Mouse (Mus musculus) neural tube, embryonic 15.5 days (tissue): ENCODE results near the gene Sema3d. TPM values are rescaled to one million over a fixed set of nuclear protein-coding genes. Genes with fewer than 3 reads are reported as not detected.

Source experiments
- ATAC-seq: fragments of 200-750 bp; cut with Nextera tagmentation; 2 replicates; pipeline ENCODE4 v1.8.0; 2017; ENCODE audit warnings: mild to moderate bottlenecking, moderate TSS enrichment, moderate library complexity; ENCODE audit not compliant: low FRiP score
- H3K27ac ChIP-seq: fragments of 300-500 bp; sonication (generic); replicated peaks from 2 replicates; pipeline ENCODE4 v1.5.1; 2015; ENCODE audit warnings: mild to moderate bottlenecking, inconsistent platforms
- H3K27me3 ChIP-seq: fragments of 300-500 bp; sonication (generic); replicated peaks from 2 replicates; pipeline ENCODE4 v1.6.1; 2015; ENCODE audit warnings: inconsistent platforms
- H3K36me3 ChIP-seq: fragments of 300-500 bp; sonication (generic); 2 replicates; pipeline ENCODE4 v1.6.1; 2015; ENCODE audit warnings: inconsistent platforms
- H3K4me1 ChIP-seq: fragments of 300-500 bp; sonication (generic); 2 replicates; pipeline ENCODE4 v1.6.1; 2015; ENCODE audit warnings: inconsistent platforms
- H3K4me2 ChIP-seq: fragments of 300-500 bp; sonication (generic); 2 replicates; pipeline ENCODE4 v1.6.1; 2015; ENCODE audit warnings: inconsistent platforms, mild to moderate bottlenecking, moderate library complexity
- H3K4me3 ChIP-seq: fragments of 300-500 bp; sonication (generic); replicated peaks from 2 replicates; pipeline ENCODE4 v1.5.1; 2015; ENCODE audit warnings: mild to moderate bottlenecking, inconsistent platforms
- H3K9ac ChIP-seq: fragments of 300-500 bp; sonication (generic); replicated peaks from 2 replicates; pipeline ENCODE4 v1.6.1; 2015; ENCODE audit warnings: mild to moderate bottlenecking, inconsistent platforms
- H3K9me3 ChIP-seq: fragments of 300-500 bp; sonication (generic); replicated peaks from 2 replicates; pipeline ENCODE4 v1.6.1; 2016; ENCODE audit warnings: inconsistent platforms
- WGBS: fragments of 180-500 bp; shearing (Covaris S2); methylation state at CpG from one replicate; pipeline ENCODE4 v1.1.7; 2015; ENCODE audit warnings: mixed read lengths; 5-methylcytosine and 5-hydroxymethylcytosine counted together
- polyA plus RNA-seq: library from polyadenylated mRNA; unstranded; fragments of >200 nt; fragmentation: Nextera tagmentation; extraction: Ambion mirVana; gene quantifications from 2 replicates; pipeline ENCODE4 v1.2.1, GENCODE M21; 2015

The Sema3d gene
- polyA plus RNA-seq, 1 experiment from 2014 or later = 3.2 TPM

DNA sequence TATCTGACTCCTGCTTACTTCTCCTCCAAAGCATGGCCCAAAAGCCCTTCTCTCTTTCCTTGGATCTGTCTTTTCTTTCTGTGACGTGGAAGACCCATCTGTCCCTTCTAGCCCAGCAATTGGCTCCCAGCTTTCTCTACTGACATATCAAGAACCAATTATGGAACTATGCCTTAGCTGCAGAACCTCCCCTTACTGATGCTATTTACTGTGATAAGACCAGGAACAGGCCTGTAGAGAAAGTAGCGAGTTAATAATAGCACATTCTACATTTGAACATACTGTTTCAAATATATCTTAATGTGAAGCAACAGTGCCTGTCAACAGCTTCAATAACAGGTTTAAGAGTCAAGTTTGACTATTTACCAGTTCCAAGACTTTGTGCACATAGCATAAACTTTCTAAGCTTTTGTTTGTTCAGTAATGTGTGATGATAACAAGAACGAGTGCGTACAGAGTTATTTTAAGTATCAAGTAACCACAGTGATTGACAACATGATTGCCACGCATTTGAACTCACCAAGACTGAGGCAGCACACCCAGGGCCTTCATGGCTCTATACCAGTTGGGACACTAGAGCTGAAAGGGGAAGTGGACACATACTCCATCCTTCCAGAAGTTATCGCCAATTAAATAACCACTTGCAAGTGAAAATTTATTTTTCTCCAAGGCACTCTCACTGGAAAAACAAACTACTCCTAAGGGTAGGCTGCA lies 116.8 kb downstream of the Sema3d start:
- 94% methylated on average over 6 of the region's 6 CpGs for WGBS
- Histone ChIP-seq H3K4me1 (no peaks in the 10 kb centered on the region), H3K27me3 (no peaks in the 10 kb centered on the region), H3K36me3 (no peaks in the 10 kb centered on the region), H3K27ac (no peak overlapping the region), H3K9me3 (no peaks in the 10 kb centered on the region), H3K4me2 (no peak overlapping the region), H3K9ac (no peak overlapping the region), H3K4me3 (no peak overlapping the region)
- no peak for ATAC-seq

- no peak for ATAC-seq
- Histone ChIP-seq H3K36me3 (no peaks in the 10 kb centered on the region), H3K4me2 (no peak overlapping the region), H3K4me3 (no peak overlapping the region), H3K9me3 (no peaks in the 10 kb centered on the region), H3K27me3 (no peaks in the 10 kb centered on the region), H3K4me1 (no peaks in the 10 kb centered on the region), H3K9ac (no peak overlapping the region), H3K27ac (no peak overlapping the region)
- WGBS = 15% methylated on average over 1 of the region's 1 CpGs
Measured at GRCm38 (mm10) chr5:12512471-12512870, 129.3 kb downstream of the Sema3d start.

- Histone ChIP-seq H3K4me1 (no peaks in the 10 kb centered on the region), H3K9ac (no peak overlapping the region), H3K4me3 (no peak overlapping the region), H3K4me2 (no peak overlapping the region), H3K27ac (no peak overlapping the region), H3K27me3 (no peaks in the 10 kb centered on the region), H3K9me3 (no peaks in the 10 kb centered on the region), H3K36me3 (no peaks in the 10 kb centered on the region)
- no peak for ATAC-seq
- 87% methylated on average over 4 of the region's 4 CpGs for WGBS
Measured at GRCm38 (mm10) chr5:12515283-12515682, 132.1 kb downstream of the Sema3d start.

GRCm38 (mm10) chr5:12525235-12525767 lies 142.1 kb downstream of the Sema3d start:
- no peak for ATAC-seq
- WGBS = 9% methylated on average over 4 of the region's 4 CpGs
- Histone ChIP-seq H3K36me3 (no peaks in the 10 kb centered on the region), H3K27me3 (no peaks in the 10 kb centered on the region), H3K27ac (no peak overlapping the region), H3K4me3 (no peak overlapping the region), H3K4me1 (no peaks in the 10 kb centered on the region), H3K9me3 (no peaks in the 10 kb centered on the region), H3K4me2 (no peak overlapping the region), H3K9ac (no peak overlapping the region)

DNA sequence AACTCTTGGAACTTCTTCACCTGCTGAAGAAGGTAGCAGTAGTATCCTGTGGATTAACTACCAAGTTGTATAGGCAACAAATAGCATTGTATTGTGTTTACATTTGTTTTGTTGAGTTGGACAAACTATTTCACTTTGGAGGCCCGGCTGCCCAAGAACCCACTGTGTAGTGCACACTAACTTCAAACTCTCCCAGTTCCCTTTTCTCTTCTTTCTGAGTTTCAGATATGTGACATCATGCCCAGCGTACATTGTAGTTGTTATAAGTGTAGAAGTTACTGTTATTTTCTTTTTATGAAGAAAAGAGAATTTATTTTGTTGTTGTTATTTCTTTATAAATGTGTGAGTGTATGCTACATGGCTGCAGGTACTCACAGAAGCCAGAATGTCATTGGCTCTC lies 145.4 kb downstream of the Sema3d start:
- Histone ChIP-seq H3K4me3 (no peak overlapping the region), H3K27ac (no peak overlapping the region), H3K4me2 (no peak overlapping the region), H3K4me1 (no peaks in the 10 kb centered on the region), H3K27me3 (no peaks in the 10 kb centered on the region), H3K9me3 (no peaks in the 10 kb centered on the region), H3K9ac (no peak overlapping the region), H3K36me3 (no peaks in the 10 kb centered on the region)
- WGBS = 94% methylated on average over 2 of the region's 2 CpGs
- no peak for ATAC-seq

DNA sequence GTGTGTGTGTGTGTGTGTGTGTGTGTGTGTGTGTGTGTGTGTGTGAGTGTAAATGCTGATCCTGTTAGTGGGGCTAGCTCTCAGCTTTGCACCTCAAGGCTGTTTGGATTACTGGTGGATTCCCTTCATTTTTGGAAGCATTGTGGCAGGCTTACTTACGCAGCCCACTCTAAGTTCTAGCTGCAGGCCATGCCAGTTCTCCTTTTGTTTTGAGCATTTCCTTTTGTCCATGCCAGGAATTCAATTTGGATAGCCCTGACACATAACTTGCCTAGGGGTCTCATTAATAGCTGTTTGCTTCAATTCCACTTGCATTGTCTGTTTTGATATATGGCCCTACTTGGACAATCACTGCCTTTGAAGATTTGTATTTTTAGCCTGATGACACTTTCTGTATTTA lies 146.6 kb downstream of the Sema3d start:
- H3K9me3 ChIP-seq = no peaks in the 10 kb centered on the region
- H3K27me3 ChIP-seq = no peaks in the 10 kb centered on the region
- H3K9ac ChIP-seq = no peak overlapping the region
- H3K36me3 ChIP-seq = no peaks in the 10 kb centered on the region
- 43% methylated on average over 1 of the region's 1 CpGs for WGBS
- H3K4me2 ChIP-seq = no peak overlapping the region
- H3K27ac ChIP-seq = no peak overlapping the region
- H3K4me1 ChIP-seq = no peaks in the 10 kb centered on the region
- H3K4me3 ChIP-seq = no peak overlapping the region
- ATAC-seq = no peak

DNA sequence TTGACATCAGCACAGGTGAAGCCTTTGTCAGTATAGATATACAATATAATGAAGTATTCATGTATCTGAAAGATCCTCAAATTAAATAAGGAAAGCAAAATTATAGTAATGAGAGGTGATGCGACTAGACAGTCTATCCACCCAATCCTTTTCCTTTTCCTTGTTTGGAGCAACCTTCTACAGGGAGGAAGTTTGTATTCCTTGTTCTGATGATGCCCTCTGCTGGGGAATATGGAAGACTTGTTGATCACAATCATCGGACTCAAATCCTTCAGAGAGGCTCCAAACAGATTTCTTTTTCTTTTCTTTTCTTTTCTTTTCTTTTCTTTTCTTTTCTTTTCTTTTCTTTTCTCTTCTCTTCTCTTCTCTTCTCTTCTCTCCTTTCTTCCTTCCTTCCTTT lies 158.1 kb downstream of the Sema3d start:
- H3K4me1 ChIP-seq = no peaks in the 10 kb centered on the region
- H3K4me2 ChIP-seq = no peak overlapping the region
- H3K27me3 ChIP-seq = no peaks in the 10 kb centered on the region
- H3K27ac ChIP-seq = no peak overlapping the region
- peak; percentile 70; the same call in 1 of the 2 replicates for ATAC-seq
- no peak overlapping the region for H3K4me3 ChIP-seq
- H3K9me3 ChIP-seq = no peaks in the 10 kb centered on the region
- no peak overlapping the region for H3K9ac ChIP-seq
- WGBS = 35% methylated on average over 2 of the region's 2 CpGs
- no peaks in the 10 kb centered on the region for H3K36me3 ChIP-seq

- Histone ChIP-seq H3K4me3 (no peak overlapping the region), H3K27me3 (no peaks in the 10 kb centered on the region), H3K9ac (no peak overlapping the region), H3K4me1 (no peaks in the 10 kb centered on the region), H3K36me3 (no peaks in the 10 kb centered on the region), H3K4me2 (no peak overlapping the region), H3K27ac (no peak overlapping the region), H3K9me3 (no peaks in the 10 kb centered on the region)
- WGBS = 94% methylated on average over 8 of the region's 8 CpGs
- no peak for ATAC-seq
Measured at GRCm38 (mm10) chr5:12549046-12549669, 166.0 kb downstream of the Sema3d start.

DNA sequence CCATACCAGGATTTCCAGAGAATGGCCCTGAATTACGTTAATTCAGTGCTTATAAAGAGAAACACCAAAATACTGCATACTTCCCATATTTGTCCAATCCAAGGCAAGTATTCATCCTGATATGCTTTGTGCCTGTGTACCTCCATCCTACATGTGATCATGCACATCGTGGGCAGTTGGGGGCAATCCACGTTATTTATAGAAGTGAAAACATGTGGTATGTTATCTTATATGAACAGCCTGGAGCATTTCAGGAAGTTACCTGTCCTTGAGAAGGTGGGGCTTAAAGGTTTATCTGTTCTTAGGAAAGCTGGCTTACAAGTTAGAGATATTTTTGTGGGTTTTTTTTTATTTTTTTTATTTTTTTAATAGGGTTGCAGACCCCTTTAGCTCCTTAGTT lies 172.2 kb downstream of the Sema3d start:
- Histone ChIP-seq H3K9me3 (no peaks in the 10 kb centered on the region), H3K4me3 (no peak overlapping the region), H3K27ac (no peak overlapping the region), H3K27me3 (no peaks in the 10 kb centered on the region), H3K4me1 (no peaks in the 10 kb centered on the region), H3K4me2 (no peak overlapping the region), H3K9ac (no peak overlapping the region), H3K36me3 (no peaks in the 10 kb centered on the region)
- no peak for ATAC-seq
- WGBS = 93% methylated on average over 3 of the region's 3 CpGs

GRCm38 (mm10) chr5:12557889-12558288 lies 174.7 kb downstream of the Sema3d start:
- Histone ChIP-seq H3K9me3 (no peaks in the 10 kb centered on the region), H3K27me3 (no peaks in the 10 kb centered on the region), H3K27ac (no peak overlapping the region), H3K4me2 (no peak overlapping the region), H3K4me1 (no peaks in the 10 kb centered on the region), H3K4me3 (no peak overlapping the region), H3K36me3 (no peaks in the 10 kb centered on the region), H3K9ac (no peak overlapping the region)
- WGBS = 44% methylated on average over 2 of the region's 2 CpGs
- ATAC-seq = no peak

GRCm38 (mm10) chr5:12561740-12562139 lies 178.6 kb downstream of the Sema3d start:
- no peaks in the 10 kb centered on the region for H3K27me3 ChIP-seq
- no peak overlapping the region for H3K27ac ChIP-seq
- H3K4me3 ChIP-seq = no peak overlapping the region
- no peak overlapping the region for H3K9ac ChIP-seq
- no peaks in the 10 kb centered on the region for H3K4me1 ChIP-seq
- 26% methylated on average over 2 of the region's 2 CpGs for WGBS
- H3K9me3 ChIP-seq = no peaks in the 10 kb centered on the region
- H3K36me3 ChIP-seq = no peaks in the 10 kb centered on the region
- no peak overlapping the region for H3K4me2 ChIP-seq
- no peak for ATAC-seq

DNA sequence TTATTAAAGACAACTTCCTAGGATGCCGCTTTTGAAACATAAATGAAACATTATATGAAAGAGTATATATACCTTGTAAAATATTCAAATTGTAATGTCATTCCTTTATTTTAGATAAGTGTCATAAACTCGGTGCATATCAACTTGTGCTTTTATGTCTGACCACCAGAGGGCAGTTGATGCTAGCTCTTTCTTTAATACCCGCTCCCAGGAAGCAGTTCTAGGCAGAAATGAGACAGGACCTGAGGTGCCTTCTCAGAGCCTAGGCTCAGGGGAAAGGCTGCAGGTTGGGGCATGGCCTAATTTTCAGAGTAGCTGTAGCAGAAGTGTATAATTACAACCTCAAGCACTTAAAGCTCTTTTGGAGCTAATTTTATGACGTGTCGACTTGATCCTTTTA lies 179.0 kb downstream of the Sema3d start:
- H3K9me3 ChIP-seq = no peaks in the 10 kb centered on the region
- no peaks in the 10 kb centered on the region for H3K36me3 ChIP-seq
- no peak overlapping the region for H3K9ac ChIP-seq
- H3K4me3 ChIP-seq = no peak overlapping the region
- no peaks in the 10 kb centered on the region for H3K4me1 ChIP-seq
- H3K27ac ChIP-seq = no peak overlapping the region
- WGBS = 40% methylated on average over 5 of the region's 5 CpGs
- H3K27me3 ChIP-seq = no peaks in the 10 kb centered on the region
- no peak overlapping the region for H3K4me2 ChIP-seq
- peak; percentile 65; the same call in 1 of the 2 replicates for ATAC-seq
